Mouse (Mus musculus) T-helper 17 cell (primary cell): ENCODE measurements around the gene Gm20817.
"Not testable (repeated sequence)": the region's sequence is repeated elsewhere in the genome, so short reads cannot be mapped to it uniquely, and the experiment has no call there.

ENCODE experiments used
- in situ Hi-C, 2 experiments: fragments of 300-600 bp; cut with MboI, MseI; formaldehyde crosslinking; loops; 1 replicate in 1 of 2; 2 replicates in 1 of 2; pipeline ENCODE4 v1.15.1; 2025; ENCODE audit warnings: high pct_unique_total_duplicates in 2 of 2

The Gm20817 gene

GRCm38 (mm10) chrY:68832628-68833027, at the start of gene Gm20817:
Gene Gm20817 (minus strand): TSS chrY:68832728.
- in situ Hi-C loops = not testable (repeated sequence)
